Mouse (Mus musculus): ENCODE measurements around the gene Ramp3. TPM values are rescaled to one million over a fixed set of nuclear protein-coding genes. Genes with fewer than 3 reads are reported as not detected.

Ramp3 gene
- polyA plus RNA-seq, 1 experiment from 2014 or later, result 14.8 TPM

DNA sequence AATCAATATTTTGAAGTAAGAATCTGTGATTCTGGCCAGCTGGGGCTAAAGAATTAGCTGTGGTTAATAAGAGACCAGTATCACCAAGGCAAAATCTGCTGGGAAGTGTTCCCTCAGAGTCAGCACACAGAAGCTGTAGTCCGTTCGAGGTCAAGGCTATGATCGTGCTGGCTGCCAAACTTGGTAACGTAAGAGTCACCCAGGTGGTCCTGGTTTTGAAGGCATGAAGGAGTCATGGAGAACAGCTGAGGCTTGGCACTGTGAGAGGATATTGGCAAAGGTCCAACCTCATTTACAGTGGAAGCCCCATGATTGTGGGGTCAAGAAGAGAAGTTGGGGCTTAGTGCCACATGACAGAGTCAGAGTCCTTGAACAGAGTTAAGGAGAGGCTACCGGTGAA, 68.6 kb downstream of the Ramp3 start:
- DNase-seq (ENCODE audit: low spot score), result no peak

Other genes with a start within 250 kb of the Ramp3 start
- gene Ppia, start 243.1 kb upstream of the Ramp3 start, polyA plus RNA-seq (2015; fragmentation: Nextera tagmentation; extraction: Ambion mirVana), result 7,546 and 8,495 TPM in 2 replicates
- gene H2afv, start 214.1 kb upstream of the Ramp3 start, polyA plus RNA-seq (2015; fragmentation: Nextera tagmentation; extraction: Ambion mirVana), result 715 and 776 TPM in 2 replicates
- 17.8 and 22.5 TPM in 2 replicates for gene Purb, start 182.6 kb upstream of the Ramp3 start, polyA plus RNA-seq (2015; fragmentation: Nextera tagmentation; extraction: Ambion mirVana)
- 50.6 and 53.8 TPM in 2 replicates for gene Myo1g, start 137.6 kb upstream of the Ramp3 start, polyA plus RNA-seq (2015; fragmentation: Nextera tagmentation; extraction: Ambion mirVana)
- gene Ccm2, start 111.6 kb upstream of the Ramp3 start, polyA plus RNA-seq (2015; fragmentation: Nextera tagmentation; extraction: Ambion mirVana), result 189 and 190 TPM in 2 replicates
- 0.26 and 0.33 TPM in 2 replicates for gene Nacad, start 52.5 kb upstream of the Ramp3 start, polyA plus RNA-seq (2015; fragmentation: Nextera tagmentation; extraction: Ambion mirVana)
- gene Tbrg4, start 32.5 kb upstream of the Ramp3 start, polyA plus RNA-seq (2015; fragmentation: Nextera tagmentation; extraction: Ambion mirVana), result 41.6 and 43.4 TPM in 2 replicates
- 0.29 and 0.53 TPM in 2 replicates for gene Wap, start 19.9 kb upstream of the Ramp3 start, polyA plus RNA-seq (2015; fragmentation: Nextera tagmentation; extraction: Ambion mirVana)
- not detected in 2 replicates for gene Gm11983, start 179.1 kb downstream of the Ramp3 start, polyA plus RNA-seq (2015; fragmentation: Nextera tagmentation; extraction: Ambion mirVana)

All from thymus, postnatal 0 days (tissue).